Mouse (Mus musculus): ENCODE data around the gene Tmem43. TPM values are rescaled to one million over a fixed set of nuclear protein-coding genes. Genes with fewer than 3 reads are reported as not detected.
"Not testable (repeated sequence)": the region's sequence is repeated elsewhere in the genome, so short reads cannot be mapped to it uniquely, and the experiment has no call there.

Tmem43 gene
- total RNA-seq (2021), result 10 to 100 TPM; 28.7 to 31.8 TPM

DNA sequence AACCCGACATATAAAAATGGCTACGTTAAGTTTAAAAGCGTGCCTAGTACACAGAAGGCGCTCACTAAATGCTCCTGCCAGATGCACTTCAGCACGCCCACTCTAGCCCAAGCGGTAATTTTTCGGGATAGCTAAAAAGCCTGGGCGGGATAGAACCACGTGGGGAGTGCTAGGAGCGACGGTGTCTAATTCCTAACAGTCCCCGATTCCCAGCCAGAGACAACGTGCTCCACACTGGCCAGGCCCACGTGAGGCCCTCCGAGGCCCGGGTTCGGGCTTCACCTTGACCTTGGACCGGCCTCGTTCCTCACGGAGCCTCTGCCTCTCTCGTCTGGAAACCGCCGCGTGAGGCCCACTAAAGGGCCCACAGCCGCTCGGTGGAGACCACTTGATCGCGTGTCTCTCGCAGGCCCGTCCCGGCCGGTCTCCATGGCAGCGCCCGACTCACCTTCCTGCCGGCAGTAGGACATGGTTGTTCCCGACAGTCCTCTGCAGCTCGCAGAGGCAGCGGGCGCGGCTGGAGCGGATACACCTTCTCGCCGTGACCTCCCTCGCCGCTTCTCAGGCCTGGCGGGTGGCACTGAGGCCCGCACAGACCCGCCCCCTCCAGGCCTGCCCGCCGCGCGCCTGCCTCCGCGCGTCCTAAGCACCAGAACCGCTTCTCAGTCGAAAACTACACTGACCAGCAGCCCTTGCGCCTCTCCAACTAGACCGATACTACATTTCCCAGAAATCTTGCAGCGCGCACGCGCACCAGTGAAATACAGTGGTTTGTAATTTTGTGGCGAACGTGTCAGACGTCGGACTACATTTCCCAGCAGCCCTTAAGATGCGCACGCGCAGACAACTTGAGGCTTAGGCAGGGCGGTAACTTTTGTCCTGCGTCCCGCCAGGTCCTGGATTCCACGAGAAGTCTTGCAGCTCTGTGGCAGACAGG lies at the start of gene Tmem43, which contains the start of gene Chchd4:
Gene Tmem43, plus strand, starts transcription at position 836 of the 937 bp plus-strand sequence.
Gene Chchd4, minus strand, starts transcription at position 679 of the 937 bp plus-strand sequence.
- DNase-seq, result peak; percentile 99

DNA sequence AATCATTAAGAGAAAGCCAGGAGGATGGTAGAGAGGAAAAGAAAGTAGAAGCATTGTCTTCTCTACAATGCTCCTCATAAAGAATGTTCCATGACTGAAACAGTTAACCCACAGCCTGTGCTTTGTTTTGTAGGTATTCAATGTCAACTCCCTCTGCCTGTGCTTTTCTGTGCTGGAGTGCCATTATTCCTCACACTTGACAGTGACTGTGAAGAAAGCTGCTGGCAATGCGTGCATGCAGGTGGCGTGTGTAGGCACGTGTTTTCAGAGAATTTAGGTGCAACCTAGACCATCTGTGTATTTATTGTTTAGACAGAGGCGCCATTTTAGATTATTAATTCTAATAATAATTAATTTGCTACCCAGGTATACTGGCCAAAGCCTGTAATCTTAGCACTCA lies 49.4 kb upstream of the Tmem43 start:
- no peak for DNase-seq

DNA sequence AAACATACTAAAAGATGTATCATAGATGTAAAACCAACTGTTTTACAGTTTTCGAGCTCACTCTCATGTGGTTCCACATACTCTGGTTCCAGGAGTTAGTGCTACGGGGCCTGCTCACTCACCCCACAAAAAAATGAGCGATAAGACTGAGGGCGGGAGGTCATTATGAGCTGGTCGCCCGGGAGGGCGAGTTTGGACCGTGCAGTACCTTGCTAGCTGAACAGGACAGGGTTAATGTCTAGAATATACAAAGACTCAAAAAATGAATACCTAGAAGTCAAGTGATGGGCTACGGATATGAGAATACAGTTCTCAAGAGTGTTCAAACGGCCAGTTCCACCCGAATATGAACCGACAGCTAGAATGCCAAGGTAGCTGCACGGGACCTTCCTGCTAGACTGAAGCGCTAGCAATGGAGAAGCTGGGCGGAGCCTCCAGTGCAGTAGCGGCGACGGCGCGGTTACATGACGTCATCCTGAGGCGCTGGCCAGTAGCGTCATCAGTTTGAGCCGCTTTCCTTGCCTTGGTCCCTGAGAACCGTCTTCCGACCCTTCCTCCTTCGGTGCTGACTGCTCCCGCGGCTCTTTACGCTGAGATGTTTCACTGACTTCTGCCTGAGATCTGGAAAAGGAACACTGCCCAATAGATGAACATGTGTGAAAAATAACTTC lies 32.9 kb upstream of the Tmem43 start:
- peak; percentile 96 to 97 for DNase-seq

DNA sequence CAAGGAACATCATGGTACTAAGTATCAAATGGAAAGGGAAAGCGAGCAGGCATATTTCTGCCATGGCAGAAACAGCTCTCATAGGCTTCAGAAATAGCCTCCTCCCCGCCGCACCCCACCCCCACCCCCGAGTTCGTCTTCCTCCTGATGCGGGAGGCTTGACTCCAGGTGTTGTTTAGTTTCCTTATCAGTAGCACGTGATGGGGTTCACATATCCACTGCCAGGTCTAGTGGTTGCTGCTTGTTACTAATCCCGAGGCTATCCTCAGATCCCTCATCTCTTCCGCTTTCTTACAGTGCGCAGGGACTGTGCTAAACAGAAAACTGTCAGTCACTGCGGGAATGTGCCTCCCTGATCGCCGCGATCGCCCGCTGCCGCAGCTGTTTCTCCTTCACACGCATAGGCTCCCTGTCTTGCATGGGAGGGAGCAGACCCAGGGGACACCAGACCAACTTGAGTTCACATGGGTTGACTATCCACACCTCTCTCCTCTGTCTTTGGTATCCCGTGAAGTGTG lies 32.3 kb upstream of the Tmem43 start:
- DNase-seq, result no peak

DNA sequence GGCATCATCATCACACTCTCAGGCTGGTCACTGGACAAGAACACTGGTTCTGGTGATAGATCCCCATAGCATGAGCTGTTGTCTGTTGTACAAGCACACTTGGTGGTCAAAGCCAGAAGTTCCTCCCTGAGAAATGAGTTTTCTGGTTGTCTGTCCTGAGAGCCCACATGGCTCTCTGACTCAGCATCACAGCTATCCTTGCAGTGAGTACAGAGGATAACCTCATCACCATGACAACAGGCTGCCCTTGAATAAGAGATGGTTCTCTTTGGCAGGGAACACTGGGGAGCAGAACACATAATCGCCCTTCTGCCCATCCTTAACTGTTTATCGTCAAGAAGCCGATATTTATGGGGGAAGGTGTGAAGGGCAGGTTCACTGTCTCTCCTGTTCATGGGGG lies 28.2 kb upstream of the Tmem43 start:
- no peak for DNase-seq

DNA sequence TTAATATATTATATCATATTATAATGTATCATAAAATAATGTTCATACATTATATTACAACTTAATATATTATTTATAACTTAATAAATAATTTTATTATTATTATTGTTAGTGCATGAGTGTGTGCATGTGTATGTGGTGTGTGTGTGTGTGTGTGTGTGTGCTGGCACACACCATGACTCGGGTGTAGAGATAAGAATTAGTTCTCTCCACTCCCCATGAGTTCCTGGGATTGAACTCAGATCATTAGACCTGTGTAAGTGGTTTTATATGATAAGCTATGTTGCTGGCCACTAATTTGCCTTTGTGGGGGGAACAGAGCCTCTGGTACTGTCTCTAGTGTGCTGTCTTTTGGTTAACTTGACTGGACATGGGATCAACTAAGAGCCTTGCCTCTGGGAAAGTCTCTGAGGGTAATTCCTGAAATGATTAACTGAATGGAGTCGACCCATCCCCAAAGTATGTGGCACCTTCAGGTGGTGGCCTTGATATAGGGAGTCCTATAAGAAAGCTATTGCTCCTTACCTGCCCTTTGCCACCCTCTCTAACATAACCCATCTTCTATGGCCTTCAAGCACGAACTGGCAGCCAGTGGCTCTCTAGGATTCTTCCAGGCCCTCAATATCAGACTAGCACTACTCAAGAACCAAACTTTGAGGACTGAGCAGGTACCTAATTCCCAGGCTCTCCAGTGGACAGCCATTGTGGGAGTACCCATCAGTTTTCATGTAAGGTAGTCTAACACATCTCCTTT lies 23.9 kb upstream of the Tmem43 start:
- no peak for DNase-seq

DNA sequence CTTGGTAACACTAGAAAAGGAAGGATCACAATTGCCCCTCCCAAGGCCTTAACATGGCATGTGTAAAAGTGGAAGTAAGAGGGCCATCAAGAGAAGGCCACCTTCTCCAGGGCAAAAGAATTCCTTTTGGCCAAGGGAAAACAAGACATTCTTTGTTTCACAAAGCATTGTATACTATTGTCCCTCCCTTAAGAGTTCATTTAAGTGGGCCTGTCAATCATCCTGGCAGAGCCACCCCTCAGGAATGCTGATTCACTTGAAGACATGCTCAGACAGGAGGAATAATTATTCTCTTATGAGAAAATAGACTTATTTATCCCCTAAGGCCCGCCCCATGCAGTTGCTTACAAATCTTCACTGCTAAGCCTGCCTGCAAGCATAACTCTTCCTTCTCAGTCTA lies 21.4 kb upstream of the Tmem43 start:
- no peak for DNase-seq

DNA sequence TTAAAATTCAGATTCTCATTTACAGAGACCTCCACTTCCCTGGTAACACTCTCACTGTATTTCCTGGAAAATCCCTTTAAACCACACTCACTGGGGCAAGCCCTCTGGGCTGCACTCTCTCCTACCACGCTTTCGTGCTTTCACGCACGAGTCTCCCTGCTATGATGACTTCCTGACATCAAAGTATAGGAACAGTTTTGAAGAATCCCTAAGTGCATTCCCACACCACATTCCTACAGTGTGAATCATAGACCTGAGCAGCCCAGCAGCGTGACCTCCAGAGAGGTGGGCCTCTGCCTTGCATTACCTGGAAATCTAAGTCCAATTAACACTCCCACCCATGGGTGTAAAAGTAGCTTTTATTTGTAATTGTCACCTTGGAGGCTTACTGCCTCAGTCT lies 19.0 kb upstream of the Tmem43 start:
- no peak for DNase-seq

DNA sequence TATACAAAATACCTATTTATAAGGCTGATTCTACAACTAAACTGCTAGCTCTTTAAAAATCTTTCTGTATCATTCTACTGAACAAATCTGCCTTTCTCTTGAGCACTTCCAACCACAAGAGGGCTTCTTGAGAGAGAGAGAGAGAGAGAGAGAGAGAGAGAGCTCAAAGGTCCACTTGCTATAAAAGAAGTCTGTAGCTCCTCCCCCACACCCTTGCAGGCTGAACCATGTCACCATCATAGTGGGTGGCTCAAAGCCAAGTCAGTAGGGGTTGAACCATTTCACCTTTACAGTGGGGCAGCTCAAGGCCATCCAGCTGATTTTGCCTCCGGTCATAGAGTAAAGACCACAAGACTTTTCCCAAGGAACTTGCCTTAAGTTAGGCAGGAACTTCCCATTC lies 14.0 kb upstream of the Tmem43 start:
- no peak for DNase-seq

DNA sequence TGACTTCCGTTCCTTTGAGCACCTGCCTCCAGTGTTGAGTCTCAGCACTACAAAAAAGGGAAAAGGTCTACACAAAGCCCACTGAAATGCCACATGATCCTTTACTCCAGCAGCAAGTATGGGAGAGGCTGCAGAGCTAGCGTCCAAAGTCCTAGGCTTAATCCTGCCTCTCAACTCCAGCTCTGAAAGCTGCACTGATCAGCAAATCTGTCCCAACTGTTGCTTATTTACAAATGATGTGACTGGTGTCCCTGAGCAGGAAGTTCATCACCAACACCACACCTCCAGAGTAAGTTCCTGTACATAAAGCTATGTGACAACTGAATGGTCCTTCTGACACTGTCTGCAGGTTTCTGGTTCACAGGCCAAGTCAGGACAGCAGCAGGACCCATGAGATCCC lies 7.7 kb upstream of the Tmem43 start:
- DNase-seq, result no peak

DNA sequence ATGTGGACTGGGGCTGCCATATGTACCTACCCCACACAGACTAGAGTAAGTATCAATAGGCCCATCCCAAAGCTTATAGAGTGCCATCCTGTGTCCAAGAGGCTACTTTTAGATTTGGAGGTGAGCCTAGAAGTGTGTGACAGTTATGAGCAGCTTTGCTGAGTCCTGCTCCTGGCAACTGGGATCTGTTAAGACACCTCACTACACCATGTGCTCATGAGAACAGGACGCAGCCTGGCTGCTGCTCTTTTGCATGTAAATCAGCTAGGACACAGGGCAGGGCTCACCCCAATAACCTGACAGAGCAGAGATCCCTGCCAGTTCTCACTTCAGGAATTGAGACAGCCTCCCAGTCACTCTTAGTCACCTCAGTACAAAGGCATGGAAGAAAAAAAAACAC lies 6.4 kb upstream of the Tmem43 start:
- no peak for DNase-seq

DNA sequence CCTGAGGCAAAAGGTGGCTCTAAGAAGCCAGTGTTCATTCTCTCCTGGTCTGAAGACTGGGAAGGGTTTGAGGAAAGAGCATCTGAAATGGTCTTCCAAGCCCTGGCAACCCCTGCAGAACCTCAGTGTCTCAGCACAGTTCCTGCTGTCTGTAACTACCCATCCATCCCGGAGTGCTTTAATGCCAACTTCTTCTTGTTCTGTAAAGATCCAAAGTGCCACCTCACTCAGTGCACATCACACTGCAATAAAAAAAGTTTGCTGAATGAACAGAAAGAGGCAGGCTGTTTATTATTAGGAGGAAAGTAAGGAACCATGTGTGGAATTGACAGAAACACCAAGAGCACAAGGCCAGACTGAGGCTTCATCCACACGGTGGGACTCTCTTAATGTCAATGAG lies 2.8 kb upstream of the Tmem43 start:
- no peak for DNase-seq

DNA sequence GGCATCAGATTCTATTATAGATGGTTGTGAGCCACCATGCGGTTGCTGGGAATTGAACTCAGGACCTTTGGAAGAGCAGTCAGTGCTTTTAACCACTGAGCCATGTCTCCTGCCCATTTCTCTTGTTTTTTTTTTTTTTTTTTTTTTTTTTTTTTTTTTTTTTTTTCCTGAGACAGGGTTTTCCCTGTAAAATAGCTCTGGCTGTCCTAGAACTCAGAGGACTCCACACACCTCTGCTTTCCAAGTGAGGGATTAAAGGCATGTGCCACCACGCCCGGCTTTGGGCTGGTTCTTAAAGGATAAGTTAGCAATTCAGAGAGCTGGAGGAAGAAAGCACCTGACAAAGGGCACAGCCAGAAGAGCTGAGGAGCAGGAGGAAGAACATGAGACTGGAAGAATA lies 2.1 kb upstream of the Tmem43 start:
- not testable (repeated sequence) for DNase-seq

DNA sequence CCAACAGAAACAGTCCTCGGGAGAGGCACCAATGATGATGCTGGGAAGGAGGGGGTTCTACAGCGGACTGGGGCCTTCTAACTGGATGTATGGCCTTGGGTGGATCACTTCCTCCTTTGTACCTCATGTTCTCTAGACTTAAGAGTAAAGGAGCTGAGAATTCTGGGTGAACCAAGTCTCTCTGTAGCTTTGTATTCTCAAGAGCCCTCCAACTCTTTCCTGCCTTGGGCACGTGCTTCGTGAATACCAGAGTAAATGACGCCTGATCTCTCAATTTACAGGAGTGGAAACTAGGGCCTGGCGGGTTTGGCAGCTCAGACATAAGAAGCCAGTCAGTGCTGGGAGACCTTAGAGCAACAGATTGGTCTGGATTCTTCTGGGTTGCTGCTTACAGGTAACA lies 1.2 kb upstream of the Tmem43 start:
- no peak for DNase-seq

DNA sequence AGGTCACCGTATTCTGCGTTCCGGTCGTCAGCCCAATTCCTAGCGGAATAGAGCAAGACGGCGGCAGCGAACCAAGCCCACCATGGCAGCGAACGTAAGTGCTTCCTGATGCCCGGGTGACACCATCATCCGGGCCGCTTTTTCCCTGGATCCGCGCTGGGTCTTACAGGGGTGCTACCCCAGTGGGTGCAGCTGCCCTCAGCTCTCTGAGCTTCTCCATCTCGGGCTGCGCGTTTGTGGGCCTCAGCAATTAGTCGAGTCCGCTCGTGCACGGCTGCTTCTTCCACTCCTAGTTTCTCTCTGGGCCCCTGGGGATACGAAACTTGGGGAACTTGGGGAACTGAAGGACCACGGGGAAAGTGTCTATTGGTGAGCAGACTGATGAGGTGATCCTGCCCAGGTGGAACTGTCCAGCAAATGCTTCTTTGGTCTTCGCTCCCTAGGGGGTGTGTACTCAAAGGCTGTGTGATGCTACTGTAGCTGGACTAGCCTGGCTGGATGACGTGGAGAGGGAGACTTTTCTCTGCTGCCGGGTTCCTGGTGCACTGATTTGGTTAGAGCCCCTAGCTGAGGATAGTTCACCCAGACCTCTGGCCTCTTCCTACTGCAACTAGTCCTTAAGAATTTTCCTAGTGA lies 420 bp downstream of the Tmem43 start:
- no peak for DNase-seq

DNA sequence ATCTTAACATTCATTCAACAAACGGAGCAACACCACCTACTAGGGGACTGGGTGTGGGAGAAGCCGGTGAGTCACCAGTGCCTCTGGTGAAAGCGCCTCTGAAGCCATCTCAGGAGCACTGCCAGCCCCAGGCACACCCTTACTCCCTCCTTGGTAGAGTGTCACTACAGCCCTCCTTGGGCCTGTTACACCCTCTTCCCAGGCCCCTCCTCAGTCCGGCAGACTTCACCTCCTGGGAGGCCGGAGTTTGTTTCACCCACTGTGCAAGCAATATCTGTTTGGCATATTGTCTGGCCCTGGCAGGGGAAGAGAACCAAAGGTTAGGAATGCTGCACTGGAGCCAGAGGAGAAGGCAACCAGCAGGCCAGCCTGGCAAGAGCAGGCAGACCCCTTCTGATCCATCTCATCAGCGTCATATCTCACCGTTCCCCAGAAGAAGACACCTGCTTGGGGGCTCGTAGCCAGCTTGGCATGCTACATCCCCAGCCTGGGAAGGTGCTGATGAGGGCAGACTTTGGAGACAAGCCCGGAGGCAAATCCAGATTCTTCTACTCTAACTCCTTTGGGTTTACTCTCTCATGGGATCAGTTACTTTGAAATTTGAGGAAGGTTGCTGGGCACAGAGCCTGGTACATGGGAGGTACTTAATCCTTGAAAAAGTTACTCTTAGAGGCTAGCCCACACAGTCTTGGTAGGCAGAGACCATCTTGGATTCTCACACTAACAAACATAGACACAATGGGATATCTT lies 1.1 kb downstream of the Tmem43 start:
- DNase-seq, result no peak

DNA sequence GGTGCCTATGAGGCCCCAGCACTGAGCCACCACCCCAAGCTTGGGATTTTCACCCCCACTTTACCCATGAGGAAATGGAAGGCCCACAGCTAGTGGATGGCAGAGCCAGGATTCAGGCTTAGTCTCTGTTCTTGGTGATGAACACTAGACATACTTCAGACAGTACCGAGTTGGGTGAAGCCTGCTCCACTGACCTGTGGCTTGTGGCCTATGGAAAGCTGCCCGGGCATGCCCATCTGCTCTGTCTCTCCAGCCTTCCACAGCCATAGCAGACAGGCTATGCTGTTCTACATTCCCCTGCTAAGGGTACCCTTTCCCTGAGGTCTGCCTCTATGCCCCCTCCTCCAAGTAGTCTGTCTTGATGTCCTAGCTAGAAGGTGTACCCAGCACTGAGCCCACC lies 3.0 kb downstream of the Tmem43 start:
- DNase-seq, result no peak

DNA sequence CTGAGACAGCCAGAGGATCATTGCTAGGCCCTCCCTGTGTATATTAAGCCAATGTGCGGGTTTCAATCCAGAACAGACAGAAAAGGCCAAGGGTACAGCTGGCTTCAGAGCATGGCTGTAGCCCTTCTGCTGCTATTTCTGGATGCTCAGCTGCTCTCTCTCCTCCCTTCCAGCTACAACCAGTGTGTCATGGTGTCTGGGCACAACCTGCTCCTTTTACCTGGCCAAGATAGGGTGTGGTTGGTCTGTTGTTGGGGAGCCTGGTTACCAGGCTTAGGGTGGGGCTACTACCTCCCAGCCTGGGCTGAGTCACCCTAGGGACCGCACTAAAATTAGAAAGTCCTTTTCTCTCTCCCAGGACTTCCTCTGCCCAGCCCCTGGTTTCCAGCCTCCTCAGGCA lies 9.9 kb downstream of the Tmem43 start:
- DNase-seq, result no peak

DNA sequence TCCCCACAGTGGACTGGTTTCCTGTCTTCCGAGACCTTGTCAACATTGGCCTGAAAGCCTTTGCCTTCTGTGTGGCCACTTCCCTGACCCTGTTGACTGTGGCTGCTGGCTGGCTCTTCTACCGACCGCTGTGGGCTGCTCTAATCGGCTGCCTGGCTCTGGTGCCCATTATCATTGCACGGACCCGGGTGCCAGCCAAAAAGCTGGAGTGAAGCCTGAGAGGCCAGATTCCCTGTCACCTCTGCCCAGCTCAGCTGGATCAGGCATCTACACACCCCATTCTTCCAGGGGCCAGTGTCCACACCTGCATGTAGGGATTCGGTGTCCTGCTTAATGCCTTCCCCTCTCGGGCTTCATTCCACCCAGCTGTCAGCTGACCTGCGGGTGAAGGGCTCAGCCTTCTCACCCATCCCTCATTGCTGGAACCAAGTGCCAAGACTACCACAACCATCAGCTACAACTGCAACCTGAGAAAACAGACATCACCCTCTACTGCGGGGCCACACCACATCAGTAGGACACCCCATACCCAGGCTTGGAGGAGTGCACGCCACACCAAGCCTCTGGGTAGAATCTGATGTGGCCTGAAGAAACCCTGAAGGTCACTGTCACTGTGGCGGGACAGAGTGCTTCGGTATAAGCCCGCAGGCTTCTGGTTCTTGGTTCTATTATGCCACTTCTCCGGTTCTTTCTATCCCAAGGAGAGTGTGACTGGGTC lies 13.4 kb downstream of the Tmem43 start:
- no peak for DNase-seq

DNA sequence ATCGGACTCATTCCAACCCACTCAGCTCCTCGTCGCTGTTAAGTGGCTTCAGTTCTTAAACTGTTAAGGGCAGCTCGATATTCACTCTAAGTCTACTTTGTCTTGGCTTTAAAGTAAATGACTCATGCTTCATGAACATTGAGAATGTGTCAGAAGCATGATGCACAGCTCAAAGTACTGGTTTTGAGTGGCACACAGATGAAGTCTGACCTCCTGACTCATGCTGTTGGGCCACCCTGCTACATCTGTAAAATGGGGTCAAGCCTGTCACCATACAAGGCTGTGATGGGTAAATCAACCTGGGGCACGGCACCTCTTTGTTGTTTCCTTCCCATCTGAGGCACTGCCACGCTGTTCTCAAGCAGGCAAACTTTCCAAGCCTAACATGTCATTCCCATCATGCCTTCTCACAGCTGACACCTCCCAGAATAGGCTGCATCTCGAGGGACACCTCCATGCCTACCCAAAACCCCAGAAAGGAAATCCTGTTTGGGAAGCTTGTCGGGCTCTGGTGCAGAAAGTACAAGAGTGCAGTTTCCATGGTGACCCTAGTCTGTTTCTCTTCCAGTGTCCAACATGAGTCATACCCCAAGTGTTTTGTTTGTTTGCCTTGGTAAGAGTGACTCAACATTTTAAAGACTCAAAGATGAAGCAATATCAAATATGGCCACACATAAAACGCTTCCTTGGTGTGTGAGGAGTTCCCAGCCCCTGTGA lies 15.2 kb downstream of the Tmem43 start:
- no peak for DNase-seq
